Mouse (Mus musculus) CD4-positive, CD25-positive, alpha-beta regulatory T cell, adult 2 months (primary cell): ENCODE results near the gene Wdr24.
"Not testable (repeated sequence)": the region's sequence is repeated elsewhere in the genome, so short reads cannot be mapped to it uniquely, and the experiment has no call there.

Source experiments
- DNase-seq: peaks from one replicate; pipeline ENCODE4 v3.0.0-alpha.2; 2012; ENCODE audit warnings: low read depth, low spot score

The Wdr24 gene

GRCm38 (mm10) chr17:25860832-25861703, 37.6 kb downstream of the Wdr24 start, which contains the start of gene Wdr90:
TSS of gene Wdr90 (minus strand) at chr17:25861501.
- peak; percentile 97 for DNase-seq

- DNase-seq: no peak
These were observed 38.5 kb downstream of the Wdr24 start for GRCm38 (mm10) chr17:25861704-25862612.

GRCm38 (mm10) chr17:25863681-25864080, 40.3 kb downstream of the Wdr24 start:
- DNase-seq: no peak

- DNase-seq: no peak
These were observed 40.9 kb downstream of the Wdr24 start for GRCm38 (mm10) chr17:25864311-25864710.

GRCm38 (mm10) chr17:25865288-25865687, 41.9 kb downstream of the Wdr24 start:
- DNase-seq: no peak

GRCm38 (mm10) chr17:25866172-25866571, 42.7 kb downstream of the Wdr24 start:
- no peak for DNase-seq

GRCm38 (mm10) chr17:25867509-25867835, 44.0 kb downstream of the Wdr24 start:
- DNase-seq: peak; percentile 46

GRCm38 (mm10) chr17:25867836-25868600, 44.6 kb downstream of the Wdr24 start:
- DNase-seq: no peak

- peak; percentile 74 for DNase-seq
These were observed 45.3 kb downstream of the Wdr24 start, which contains the start of gene Mcrip2 for GRCm38 (mm10) chr17:25868601-25869191. TSS of gene Mcrip2 (minus strand) at chr17:25868764.

GRCm38 (mm10) chr17:25869498-25869897, 46.1 kb downstream of the Wdr24 start:
- DNase-seq: no peak

- no peak for DNase-seq
These were observed 46.5 kb downstream of the Wdr24 start for GRCm38 (mm10) chr17:25869954-25870353.

GRCm38 (mm10) chr17:25871566-25871965, 48.1 kb downstream of the Wdr24 start:
- DNase-seq: not testable (repeated sequence)

- no peak for DNase-seq
These were observed 49.2 kb downstream of the Wdr24 start for GRCm38 (mm10) chr17:25872676-25873075.

GRCm38 (mm10) chr17:25873405-25874147, 50.1 kb downstream of the Wdr24 start:
- DNase-seq: no peak

GRCm38 (mm10) chr17:25874148-25874720, 50.8 kb downstream of the Wdr24 start:
- DNase-seq: no peak

GRCm38 (mm10) chr17:25874721-25875170, 51.3 kb downstream of the Wdr24 start, which contains the start of gene Mettl26:
TSS of gene Mettl26 (plus strand) at chr17:25875074.
- peak; percentile 96 for DNase-seq

GRCm38 (mm10) chr17:25875171-25876136, 52.0 kb downstream of the Wdr24 start:
- peak; percentile 86 for DNase-seq

- no peak for DNase-seq
These were observed 53.0 kb downstream of the Wdr24 start for GRCm38 (mm10) chr17:25876347-25876915.
